Mouse (Mus musculus) lung, adult 18-20 months (tissue): ENCODE data around the gene Aprt.

Experiments used
- DNase-seq, 2 experiments: peaks; one replicate each; pipeline ENCODE4 v3.0.0; 2022; ENCODE audit warnings: mixed read lengths in 2 of 2

Gene Aprt

GRCm38 (mm10) chr8:122576648-122577022 is at the start of gene Aprt:
Gene Aprt (minus strand): TSS chr8:122576909.
- DNase-seq, result peak; percentile 96 to 98

- no peak for DNase-seq
These were observed 49.1 kb upstream of the Aprt start for GRCm38 (mm10) chr8:122625811-122626210.

- DNase-seq, result no peak
These were observed 47.9 kb upstream of the Aprt start for GRCm38 (mm10) chr8:122624653-122625052.

GRCm38 (mm10) chr8:122623844-122624642 is 47.3 kb upstream of the Aprt start:
- DNase-seq, result peak in 1 of 2 experiments; percentile 30

GRCm38 (mm10) chr8:122622727-122623126 is 46.0 kb upstream of the Aprt start, which contains the start of gene Pabpn1l:
Gene Pabpn1l (minus strand): TSS chr8:122622739.
- DNase-seq, result no peak

- DNase-seq, result no peak
These were observed 43.7 kb upstream of the Aprt start for GRCm38 (mm10) chr8:122620446-122620845.

GRCm38 (mm10) chr8:122618660-122619378 is 42.1 kb upstream of the Aprt start:
- no peak for DNase-seq

GRCm38 (mm10) chr8:122617947-122618546 is 41.3 kb upstream of the Aprt start:
- peak; percentile 79 to 87 for DNase-seq

- DNase-seq, result peak; percentile 43 to 63
These were observed 39.6 kb upstream of the Aprt start for GRCm38 (mm10) chr8:122616181-122616905.

- DNase-seq, result peak; percentile 96 to 97
These were observed 34.8 kb upstream of the Aprt start, which contains the start of the genes Galns and Trappc2l for GRCm38 (mm10) chr8:122611295-122612133. Gene Galns (minus strand): TSS chr8:122611463. Gene Trappc2l (plus strand): TSS chr8:122611640.

- no peak for DNase-seq
These were observed 34.0 kb upstream of the Aprt start for GRCm38 (mm10) chr8:122610612-122611277.

- DNase-seq, result no peak
These were observed 33.5 kb upstream of the Aprt start for GRCm38 (mm10) chr8:122610209-122610608.

- DNase-seq, result no peak
These were observed 30.1 kb upstream of the Aprt start for GRCm38 (mm10) chr8:122606810-122607209.

GRCm38 (mm10) chr8:122605367-122605766 is 28.7 kb upstream of the Aprt start:
- DNase-seq, result no peak

GRCm38 (mm10) chr8:122604640-122605039 is 27.9 kb upstream of the Aprt start:
- no peak for DNase-seq

GRCm38 (mm10) chr8:122600666-122601065 is 24.0 kb upstream of the Aprt start:
- no peak for DNase-seq

GRCm38 (mm10) chr8:122596031-122596430 is 19.3 kb upstream of the Aprt start:
- no peak for DNase-seq

GRCm38 (mm10) chr8:122593783-122594507 is 17.2 kb upstream of the Aprt start:
- no peak for DNase-seq

GRCm38 (mm10) chr8:122593240-122593639 is 16.5 kb upstream of the Aprt start:
- DNase-seq, result peak in 1 of 2 experiments; percentile 18

GRCm38 (mm10) chr8:122586749-122587148 is 10.0 kb upstream of the Aprt start:
- no peak for DNase-seq
